Mouse (Mus musculus): ENCODE data around the gene Rnft2. TPM values are rescaled to one million over a fixed set of nuclear protein-coding genes. Genes with fewer than 3 reads are reported as not detected.
A peak's percentile ranks its signal among the peaks of the same experiment; 100 is the strongest.

Rnft2 gene
- polyA plus RNA-seq, 2 experiments from 2014 or later: 0.26 TPM; not detected in 1

- no peak for ATAC-seq
Observed at GRCm38 (mm10) chr5:118247378-118247777, 2.5 kb upstream of the Rnft2 start.

GRCm38 (mm10) chr5:118245606-118246308, 841 bp upstream of the Rnft2 start:
- no peak for ATAC-seq

GRCm38 (mm10) chr5:118239671-118240070, 5.2 kb downstream of the Rnft2 start:
- ATAC-seq: no peak

- no peak for ATAC-seq
Observed at GRCm38 (mm10) chr5:118236891-118237290, 8.0 kb downstream of the Rnft2 start.

GRCm38 (mm10) chr5:118230071-118230611, 14.8 kb downstream of the Rnft2 start:
- ATAC-seq: no peak

GRCm38 (mm10) chr5:118223142-118223757, 21.7 kb downstream of the Rnft2 start:
- no peak for ATAC-seq

GRCm38 (mm10) chr5:118217410-118217809, 27.5 kb downstream of the Rnft2 start:
- ATAC-seq: no peak

- no peak for ATAC-seq
Observed at GRCm38 (mm10) chr5:118214418-118215154, 30.3 kb downstream of the Rnft2 start.

GRCm38 (mm10) chr5:118214012-118214411, 30.9 kb downstream of the Rnft2 start:
- ATAC-seq: no peak

- ATAC-seq: no peak
Observed at GRCm38 (mm10) chr5:118205852-118206251, 39.1 kb downstream of the Rnft2 start.

GRCm38 (mm10) chr5:118204675-118205440, 40.1 kb downstream of the Rnft2 start:
- ATAC-seq: no peak

GRCm38 (mm10) chr5:118199670-118200069, 45.2 kb downstream of the Rnft2 start:
- ATAC-seq: no peak

GRCm38 (mm10) chr5:118197421-118197820, 47.5 kb downstream of the Rnft2 start:
- ATAC-seq: no peak

GRCm38 (mm10) chr5:118192221-118192620, 52.7 kb downstream of the Rnft2 start:
- ATAC-seq: no peak

GRCm38 (mm10) chr5:118190491-118190890, 54.4 kb downstream of the Rnft2 start:
- ATAC-seq: no peak

GRCm38 (mm10) chr5:118188356-118188755, 56.6 kb downstream of the Rnft2 start:
- ATAC-seq: no peak

GRCm38 (mm10) chr5:118186903-118187633, 57.8 kb downstream of the Rnft2 start:
- no peak for ATAC-seq

- no peak for ATAC-seq
Observed at GRCm38 (mm10) chr5:118177640-118178039, 67.3 kb downstream of the Rnft2 start.

- no peak for ATAC-seq
Observed at GRCm38 (mm10) chr5:118175137-118175536, 69.8 kb downstream of the Rnft2 start.

- ATAC-seq: no peak
Observed at GRCm38 (mm10) chr5:118174310-118175009, 70.5 kb downstream of the Rnft2 start.

GRCm38 (mm10) chr5:118172078-118172723, 72.7 kb downstream of the Rnft2 start:
- peak; percentile 73 for ATAC-seq
